Mouse (Mus musculus): Measurements from ENCODE around the gene Spint1.

- TF ChIP-seq POLR2A (IDR thresholded peaks at IDR 0.05; ENCODE audit: borderline replicate concordance, control insufficient read depth, low read depth, low read length), result no peak
- no peak for TF ChIP-seq CTCF (IDR thresholded peaks at IDR 0.05; ENCODE audit: control insufficient read depth, insufficient read depth, low read length)
Observed at GRCm38 (mm10) chr2:119236682-119237209, 416 bp upstream of the Spint1 start.

Measured in bone marrow, adult 2 months (tissue).